Mouse (Mus musculus): ENCODE data around the gene Lrp5.

DNA sequence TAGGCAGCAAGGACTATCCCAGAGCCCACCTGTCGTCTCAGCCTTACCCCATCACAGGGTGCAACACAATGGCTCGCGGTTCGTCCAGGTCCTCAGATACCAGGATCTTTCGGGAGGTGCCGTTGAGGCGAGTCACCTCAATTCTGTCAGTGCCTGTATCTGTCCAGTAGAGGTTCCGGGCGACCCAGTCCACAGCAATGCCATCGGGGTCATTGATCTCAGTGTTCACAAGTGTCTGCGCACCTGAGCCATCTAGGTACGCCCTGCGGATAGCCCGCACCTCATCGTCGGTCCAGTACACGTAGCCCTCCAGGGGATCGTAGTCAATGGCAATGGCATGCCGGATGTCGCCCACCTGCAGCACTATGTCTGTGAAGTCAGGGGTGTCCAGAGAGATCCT lies 56.3 kb downstream of the Lrp5 start:
- no peak for TF ChIP-seq CTCF (IDR thresholded peaks at IDR 0.05; ENCODE audit: control insufficient read depth, insufficient read depth, insufficient read length)
- no peak for TF ChIP-seq MYOD1 (IDR thresholded peaks at IDR 0.05; ENCODE audit: control insufficient read depth, insufficient read length, low read depth)
- TF ChIP-seq FOSL1 (IDR thresholded peaks at IDR 0.05; ENCODE audit: insufficient read depth, low read length, poor library complexity, severe bottlenecking): no peak
- TF ChIP-seq USF1 (IDR thresholded peaks at IDR 0.05; ENCODE audit: low read depth): no peak
- TF ChIP-seq MAX (IDR thresholded peaks at IDR 0.05): no peak
- no peak for TF ChIP-seq CEBPB (IDR thresholded peaks at IDR 0.05; ENCODE audit: low read depth)
